Mouse (Mus musculus) bone marrow, adult 2 months (tissue): ENCODE data around the gene Parvb.

Experiments
- CTCF ChIP-seq: fragments of 200-500 bp; IDR thresholded peaks from 2 replicates; pipeline ENCODE4 v1.5.1; 2011; ENCODE audit warnings: low read length, control low read depth; ENCODE audit not compliant: control insufficient read depth, insufficient read depth
- POLR2A ChIP-seq: fragments of 200-500 bp; IDR thresholded peaks from 2 replicates; pipeline ENCODE4 v1.6.1; 2011; ENCODE audit warnings: low read depth, mild to moderate bottlenecking, control low read depth, low read length, borderline replicate concordance; ENCODE audit not compliant: control insufficient read depth

DNA sequence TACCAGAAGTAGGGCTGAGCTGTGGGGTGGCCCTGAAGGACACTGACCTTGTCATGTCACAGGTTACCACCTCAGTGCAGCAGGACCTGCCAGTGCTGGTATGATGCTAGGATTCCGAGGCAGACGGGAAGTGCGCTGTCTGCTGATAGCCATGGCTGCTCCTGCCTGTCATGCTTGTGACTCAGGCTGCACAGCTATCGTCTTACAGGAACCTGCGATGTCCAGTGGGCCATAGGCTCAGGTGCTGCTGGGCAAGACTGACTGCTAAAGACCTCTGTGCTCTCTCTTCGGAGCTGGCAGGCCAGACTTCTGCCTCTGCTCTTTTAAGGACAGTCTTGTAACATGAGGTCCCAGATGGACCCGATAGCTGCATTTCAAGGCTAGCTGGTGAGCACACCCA, 17.4 kb upstream of the Parvb start:
- no peak for TF ChIP-seq CTCF
- no peak for TF ChIP-seq POLR2A
